Mouse (Mus musculus) hindbrain, embryonic 15.5 days (tissue): ENCODE data around the gene Ptpa. TPM values are rescaled to one million over a fixed set of nuclear protein-coding genes. Genes with fewer than 3 reads are reported as not detected.

Experiments
- ATAC-seq: fragments of 200-750 bp; cut with Nextera tagmentation; 2 replicates; pipeline ENCODE4 v1.8.0; 2017; ENCODE audit warnings: low read depth, moderate number of reproducible peaks, moderate TSS enrichment; ENCODE audit not compliant: low FRiP score
- H3K27ac ChIP-seq: fragments of 300-500 bp; sonication (generic); replicated peaks from 2 replicates; pipeline ENCODE4 v1.5.1; 2015; ENCODE audit warnings: mild to moderate bottlenecking, inconsistent platforms
- H3K27me3 ChIP-seq: fragments of 300-500 bp; sonication (generic); 2 replicates; pipeline ENCODE4 v1.6.1; 2015; ENCODE audit warnings: control low read depth, inconsistent platforms
- H3K36me3 ChIP-seq: fragments of 300-500 bp; sonication (generic); 2 replicates; pipeline ENCODE4 v1.6.1; 2015; ENCODE audit warnings: control low read depth, inconsistent platforms
- H3K4me1 ChIP-seq: fragments of 300-500 bp; sonication (generic); replicated peaks from 2 replicates; pipeline ENCODE4 v1.6.1; 2015; ENCODE audit warnings: control low read depth, inconsistent platforms
- H3K4me2 ChIP-seq: fragments of 300-500 bp; sonication (generic); 2 replicates; pipeline ENCODE4 v1.6.1; 2015; ENCODE audit warnings: moderate library complexity, mild to moderate bottlenecking, inconsistent platforms
- H3K4me3 ChIP-seq: fragments of 300-500 bp; sonication (generic); 2 replicates; pipeline ENCODE4 v1.5.1; 2015; ENCODE audit warnings: mild to moderate bottlenecking, inconsistent platforms
- H3K9ac ChIP-seq: fragments of 300-500 bp; sonication (generic); 2 replicates; pipeline ENCODE4 v1.6.1; 2015; ENCODE audit warnings: inconsistent platforms
- H3K9me3 ChIP-seq: fragments of 300-500 bp; sonication (generic); 2 replicates; pipeline ENCODE4 v1.6.1; 2016; ENCODE audit warnings: control low read depth, inconsistent platforms
- WGBS: fragments of 180-500 bp; shearing (Covaris S2); methylation state at CpG from one replicate; pipeline ENCODE4 v1.1.7; 2015; 5-methylcytosine and 5-hydroxymethylcytosine counted together
- polyA plus RNA-seq: library from polyadenylated mRNA; unstranded; fragments of >200 nt; fragmentation: Nextera tagmentation; extraction: Ambion mirVana; gene quantifications from 2 replicates; pipeline ENCODE4 v1.2.1, GENCODE M21; 2015

Ptpa gene
- polyA plus RNA-seq, 1 experiment from 2014 or later: 150 TPM

GRCm38 (mm10) chr2:30440701-30441517, 25.1 kb downstream of the Ptpa start:
- H3K27ac ChIP-seq: peak overlapping the region; percentile 85
- ATAC-seq: peak; percentile 43; the same call in 1 of the 2 replicates
- peaks cover 40% of the 10 kb centered on the region for H3K4me1 ChIP-seq
- peaks cover 30% of the 10 kb centered on the region for H3K36me3 ChIP-seq
- H3K4me3 ChIP-seq: no peak overlapping the region
- 0 out of 2 replicates have a peak overlapping the region, but pooled peaks have one; percentile 40 for H3K9ac ChIP-seq
- H3K27me3 ChIP-seq: no peaks in the 10 kb centered on the region
- 13% methylated on average over 12 of the region's 12 CpGs for WGBS
- no peaks in the 10 kb centered on the region for H3K9me3 ChIP-seq
- H3K4me2 ChIP-seq: peak overlapping the region; percentile 27; the same call in 1 of the 2 replicates

DNA sequence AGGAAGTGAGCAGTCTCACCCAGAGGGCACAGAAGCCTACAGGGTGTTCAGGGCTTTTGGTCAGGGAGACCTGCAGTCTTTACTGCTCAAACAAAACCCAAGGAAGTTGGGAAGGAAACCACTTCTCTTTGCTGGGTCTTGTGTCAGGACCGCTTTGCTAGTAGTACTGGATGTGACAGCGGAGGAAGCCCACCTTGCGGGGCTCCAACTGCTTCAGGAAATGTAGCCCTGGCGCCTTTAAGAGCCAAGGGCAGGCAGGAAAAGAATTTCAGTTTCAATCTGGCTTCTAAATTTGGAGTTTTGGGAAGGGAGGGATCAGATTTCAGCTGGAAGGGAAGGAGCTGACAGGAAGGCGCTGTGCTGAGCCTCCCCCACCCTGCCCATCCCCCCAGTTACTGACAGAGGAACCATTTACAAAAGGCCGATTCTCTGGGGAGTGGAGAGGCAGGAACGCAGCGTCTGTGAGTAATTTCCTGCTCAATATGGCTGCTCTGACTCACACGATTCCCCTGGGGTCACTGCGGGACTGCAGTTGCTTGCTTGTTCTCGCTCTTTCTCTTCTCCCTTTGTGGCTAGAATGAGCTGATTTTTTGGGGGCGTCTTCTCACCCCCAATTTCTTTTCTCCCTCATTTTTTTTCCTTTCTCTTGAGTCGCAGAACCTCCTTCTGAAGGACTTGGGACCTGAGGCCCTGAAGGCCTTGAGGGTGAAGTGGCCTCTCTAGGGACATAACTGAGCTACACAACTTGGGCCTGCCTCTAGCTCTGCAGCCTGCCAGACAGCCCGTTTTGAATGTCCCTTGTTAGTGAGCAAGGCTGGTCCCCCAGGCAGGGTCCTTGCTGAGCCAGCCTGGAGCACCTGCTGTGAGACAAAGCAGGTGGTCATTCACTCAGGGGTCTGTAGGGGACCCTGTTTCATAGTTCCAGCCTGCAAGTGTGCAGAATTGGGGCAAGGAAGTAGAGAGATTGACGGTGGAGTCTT, 26.0 kb downstream of the Ptpa start:
- H3K9ac ChIP-seq: peak overlapping the region; percentile 40
- peaks cover 30% of the 10 kb centered on the region for H3K36me3 ChIP-seq
- no peaks in the 10 kb centered on the region for H3K27me3 ChIP-seq
- 5% methylated on average over 15 of the region's 15 CpGs for WGBS
- H3K27ac ChIP-seq: peak overlapping the region; percentile 85
- H3K4me1 ChIP-seq: peaks cover 40% of the 10 kb centered on the region
- no peaks in the 10 kb centered on the region for H3K9me3 ChIP-seq
- H3K4me3 ChIP-seq: no peak overlapping the region; the same call in 1 of the 2 replicates
- 0 out of 2 replicates have a peak, but pooled peaks have one; percentile 46 for ATAC-seq
- peak overlapping the region; percentile 27 for H3K4me2 ChIP-seq

GRCm38 (mm10) chr2:30442498-30442890, 26.7 kb downstream of the Ptpa start:
- ATAC-seq: no peak
- H3K9me3 ChIP-seq: no peaks in the 10 kb centered on the region
- peaks cover 40% of the 10 kb centered on the region for H3K4me1 ChIP-seq
- H3K36me3 ChIP-seq: peaks cover 26% of the 10 kb centered on the region
- no peaks in the 10 kb centered on the region for H3K27me3 ChIP-seq
- H3K27ac ChIP-seq: peak overlapping the region; percentile 85
- peak overlapping the region; percentile 40 for H3K9ac ChIP-seq
- H3K4me3 ChIP-seq: no peak overlapping the region
- WGBS: 54% methylated on average over 5 of the region's 5 CpGs
- H3K4me2 ChIP-seq: peak overlapping the region; percentile 27

DNA sequence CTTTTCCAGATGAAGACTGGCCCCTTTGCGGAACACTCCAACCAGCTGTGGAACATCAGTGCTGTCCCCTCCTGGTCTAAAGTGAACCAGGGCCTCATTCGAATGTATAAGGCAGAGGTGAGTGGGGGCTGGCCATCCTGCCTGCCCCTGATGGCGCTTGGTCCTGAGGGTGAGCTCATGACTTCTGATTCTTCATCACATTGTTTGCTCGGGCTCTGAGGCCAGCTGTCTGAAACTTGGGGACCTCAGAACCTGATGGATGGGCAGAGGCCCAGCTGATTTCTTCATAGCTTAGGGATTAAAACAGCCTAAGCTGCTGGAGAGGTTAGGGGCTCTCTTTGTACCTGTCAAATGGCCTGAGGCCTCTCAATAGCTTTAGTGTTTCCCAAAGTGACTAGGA, 27.4 kb downstream of the Ptpa start:
- no peak overlapping the region for H3K4me3 ChIP-seq
- no peaks in the 10 kb centered on the region for H3K9me3 ChIP-seq
- no peak overlapping the region for H3K9ac ChIP-seq
- no peak for ATAC-seq
- H3K36me3 ChIP-seq: peaks cover 19% of the 10 kb centered on the region
- H3K4me2 ChIP-seq: no peak overlapping the region
- WGBS: 80% methylated on average over 4 of the region's 4 CpGs
- H3K27ac ChIP-seq: peak overlapping the region; percentile 85
- peaks cover 40% of the 10 kb centered on the region for H3K4me1 ChIP-seq
- H3K27me3 ChIP-seq: no peaks in the 10 kb centered on the region

GRCm38 (mm10) chr2:30444006-30444405, 28.2 kb downstream of the Ptpa start:
- peaks cover 40% of the 10 kb centered on the region for H3K4me1 ChIP-seq
- WGBS: 85% methylated on average over 5 of the region's 5 CpGs
- no peak for ATAC-seq
- no peak overlapping the region for H3K9ac ChIP-seq
- H3K9me3 ChIP-seq: no peaks in the 10 kb centered on the region
- no peak overlapping the region for H3K4me2 ChIP-seq
- peaks cover 14% of the 10 kb centered on the region for H3K36me3 ChIP-seq
- no peaks in the 10 kb centered on the region for H3K27me3 ChIP-seq
- H3K4me3 ChIP-seq: no peak overlapping the region
- H3K27ac ChIP-seq: no peak overlapping the region

- peaks cover 11% of the 10 kb centered on the region for H3K36me3 ChIP-seq
- no peak overlapping the region for H3K27ac ChIP-seq
- H3K9me3 ChIP-seq: no peaks in the 10 kb centered on the region
- no peak overlapping the region for H3K4me2 ChIP-seq
- peaks cover 40% of the 10 kb centered on the region for H3K4me1 ChIP-seq
- no peak overlapping the region for H3K9ac ChIP-seq
- ATAC-seq: no peak
- no peaks in the 10 kb centered on the region for H3K27me3 ChIP-seq
- H3K4me3 ChIP-seq: no peak overlapping the region
Observed at GRCm38 (mm10) chr2:30444450-30444849, 28.6 kb downstream of the Ptpa start.

- Histone ChIP-seq H3K9me3 (no peaks in the 10 kb centered on the region), H3K9ac (no peak overlapping the region), H3K36me3 (peaks cover 15% of the 10 kb centered on the region), H3K27ac (no peak overlapping the region), H3K4me3 (no peak overlapping the region), H3K4me1 (peaks cover 33% of the 10 kb centered on the region), H3K27me3 (no peaks in the 10 kb centered on the region), H3K4me2 (no peak overlapping the region)
- 33% methylated on average over 2 of the region's 2 CpGs for WGBS
- ATAC-seq: no peak
Observed at GRCm38 (mm10) chr2:30445312-30445711, 29.5 kb downstream of the Ptpa start.

DNA sequence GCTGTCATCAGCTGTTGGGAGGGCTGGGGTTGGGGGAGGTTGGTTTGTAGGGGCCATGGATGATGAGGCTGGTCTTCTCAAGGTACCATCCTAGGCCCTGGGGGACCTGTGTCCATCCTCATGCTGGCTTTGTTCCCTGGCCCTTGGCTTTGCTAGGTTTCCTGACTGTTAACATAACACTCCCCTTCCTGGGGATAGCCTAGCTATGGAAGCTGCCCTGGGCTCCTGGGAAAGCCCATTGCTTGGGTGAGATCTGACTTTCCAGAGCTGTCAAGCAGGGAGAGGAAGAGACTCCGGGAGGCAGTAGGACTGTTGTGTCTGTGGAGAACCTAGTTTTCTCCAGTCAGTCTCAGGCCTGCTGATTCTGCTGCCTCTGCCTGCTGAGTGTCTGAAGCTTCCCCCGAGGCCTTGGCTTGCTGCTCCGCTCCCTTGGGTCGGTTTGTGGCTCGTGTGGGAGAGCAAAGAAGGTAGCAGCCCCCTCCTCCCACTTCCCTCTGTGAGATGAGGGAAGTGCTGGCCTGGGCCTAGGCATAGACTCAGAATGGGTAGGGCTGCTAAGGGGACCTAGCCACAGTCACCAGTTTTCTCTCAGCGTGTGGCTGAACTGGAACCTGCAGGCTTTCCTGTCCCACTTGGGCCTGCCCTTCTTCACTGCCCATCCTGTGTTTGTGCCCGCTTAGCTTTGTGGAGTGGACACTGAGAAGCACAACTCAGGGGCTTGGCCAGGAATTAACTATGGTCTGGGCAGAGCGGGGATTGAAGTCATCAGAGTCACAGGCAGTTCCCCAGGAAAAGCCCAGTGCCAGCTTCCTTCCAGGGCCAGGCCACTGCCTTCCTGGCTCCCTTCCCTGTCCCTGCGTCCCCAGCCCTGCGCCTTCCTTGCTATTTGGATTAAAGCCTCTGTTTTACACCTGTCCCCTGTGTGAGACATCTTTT, 31.3 kb downstream of the Ptpa start:
- Histone ChIP-seq H3K4me2 (no peak overlapping the region), H3K9ac (no peak overlapping the region), H3K4me3 (no peak overlapping the region), H3K36me3 (peaks cover 15% of the 10 kb centered on the region), H3K27ac (no peak overlapping the region), H3K4me1 (peaks cover 15% of the 10 kb centered on the region), H3K27me3 (no peaks in the 10 kb centered on the region), H3K9me3 (no peaks in the 10 kb centered on the region)
- whole genome bisulfite sequencing: 82% methylated on average over 10 of the region's 10 CpGs
- no peak for ATAC-seq

GRCm38 (mm10) chr2:30448371-30448770, 32.5 kb downstream of the Ptpa start:
- Histone ChIP-seq H3K36me3 (peaks cover 15% of the 10 kb centered on the region), H3K9me3 (no peaks in the 10 kb centered on the region)

DNA sequence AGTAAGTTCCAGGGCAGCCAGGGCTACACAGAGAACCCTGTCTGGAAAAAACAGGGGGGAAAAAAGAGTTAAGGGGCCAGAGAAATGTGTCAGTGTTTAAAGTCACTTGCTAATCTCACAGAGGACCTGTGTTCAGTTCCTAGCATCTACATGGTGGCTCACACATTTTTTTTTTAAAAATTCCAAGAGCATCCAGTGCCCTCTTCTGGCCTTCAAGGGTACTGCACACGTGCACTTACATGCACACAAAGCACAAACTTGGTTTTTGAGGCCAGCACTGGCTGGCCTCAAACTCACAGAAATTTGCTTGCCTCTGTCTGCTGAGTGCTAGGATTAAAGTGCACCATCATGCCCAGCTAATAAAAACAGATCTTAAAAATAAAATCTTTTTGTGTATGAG, 34.7 kb downstream of the Ptpa start:
- Histone ChIP-seq H3K4me3 (no peak overlapping the region), H3K9me3 (no peaks in the 10 kb centered on the region), H3K4me1 (no peaks in the 10 kb centered on the region), H3K9ac (no peak overlapping the region), H3K4me2 (no peak overlapping the region), H3K27ac (no peak overlapping the region), H3K27me3 (no peaks in the 10 kb centered on the region), H3K36me3 (peaks cover 11% of the 10 kb centered on the region)
- 77% methylated on average over 1 of the region's 1 CpGs for WGBS
- no peak for ATAC-seq

More at GRCm38 (mm10) chr2:30448371-30448770, 32.5 kb downstream of the Ptpa start:
- 88% methylated on average over 7 of the region's 7 CpGs for WGBS
- H3K9ac ChIP-seq: no peak overlapping the region
- peaks cover 3% of the 10 kb centered on the region; the same call in 1 of the 2 replicates for H3K4me1 ChIP-seq
- H3K4me3 ChIP-seq: no peak overlapping the region
- no peak overlapping the region for H3K27ac ChIP-seq
- no peaks in the 10 kb centered on the region for H3K27me3 ChIP-seq
- no peak overlapping the region for H3K4me2 ChIP-seq
- ATAC-seq: no peak

DNA sequence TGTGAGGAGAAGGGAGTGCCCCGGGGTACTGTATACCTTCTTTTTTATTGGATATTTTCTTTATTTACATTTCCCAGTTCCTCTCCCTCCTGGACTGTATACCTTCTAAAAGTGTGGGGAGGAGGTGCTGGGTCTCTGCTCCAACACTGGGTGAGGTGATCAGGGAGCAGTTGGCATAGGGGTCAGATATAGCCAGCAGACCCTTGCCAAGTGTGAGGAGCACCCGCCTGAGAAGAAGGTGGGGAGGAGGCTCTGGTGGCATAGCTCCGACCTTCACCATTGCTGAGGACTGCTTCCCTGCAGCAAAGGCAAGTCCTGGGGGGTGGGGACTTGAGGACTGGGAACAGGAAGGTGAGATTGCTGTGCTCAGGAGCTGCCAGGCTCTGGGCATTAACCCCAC, 35.7 kb downstream of the Ptpa start:
- no peak overlapping the region for H3K27ac ChIP-seq
- 87% methylated on average over 3 of the region's 3 CpGs for WGBS
- no peak overlapping the region for H3K4me3 ChIP-seq
- ATAC-seq: no peak
- no peaks in the 10 kb centered on the region for H3K27me3 ChIP-seq
- no peaks in the 10 kb centered on the region for H3K9me3 ChIP-seq
- H3K4me2 ChIP-seq: no peak overlapping the region
- peaks cover 11% of the 10 kb centered on the region for H3K36me3 ChIP-seq
- H3K4me1 ChIP-seq: peaks cover 3% of the 10 kb centered on the region; the same call in 1 of the 2 replicates
- no peak overlapping the region for H3K9ac ChIP-seq
